Mouse (Mus musculus): ENCODE data around the gene Tmem108.

Tmem108 gene

DNA sequence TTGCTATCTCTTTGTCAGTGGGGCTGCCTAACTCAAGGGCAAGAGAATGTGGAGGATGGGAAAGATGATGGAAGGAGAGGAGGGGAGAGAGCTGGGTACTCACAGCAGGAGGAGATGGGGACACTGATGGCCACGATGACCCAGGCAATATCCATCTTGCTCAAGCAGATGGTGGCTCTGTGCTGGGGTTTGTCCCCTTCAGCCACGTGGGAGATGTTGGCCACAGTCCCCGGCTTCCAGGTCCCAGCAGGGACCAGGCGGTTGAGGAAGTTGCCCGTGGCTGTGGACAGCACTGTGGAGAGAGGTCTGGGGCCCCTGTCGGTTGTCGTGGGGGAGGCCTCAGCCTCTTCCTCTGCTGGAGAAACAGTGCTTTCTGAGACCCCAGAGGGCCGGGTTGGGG is 262.9 kb downstream of the Tmem108 start:
- DNase-seq (ENCODE audit: low read depth, low spot score): no peak

GRCm38 (mm10) chr9:103495391-103495790 is 266.2 kb downstream of the Tmem108 start:
- DNase-seq (ENCODE audit: low read depth, low spot score): no peak

GRCm38 (mm10) chr9:103494346-103495020 is 267.2 kb downstream of the Tmem108 start:
- peak; percentile 72 for DNase-seq (ENCODE audit: low read depth, low spot score)

GRCm38 (mm10) chr9:103491985-103492384 is 269.7 kb downstream of the Tmem108 start:
- no peak for DNase-seq (ENCODE audit: low read depth, low spot score)

DNA sequence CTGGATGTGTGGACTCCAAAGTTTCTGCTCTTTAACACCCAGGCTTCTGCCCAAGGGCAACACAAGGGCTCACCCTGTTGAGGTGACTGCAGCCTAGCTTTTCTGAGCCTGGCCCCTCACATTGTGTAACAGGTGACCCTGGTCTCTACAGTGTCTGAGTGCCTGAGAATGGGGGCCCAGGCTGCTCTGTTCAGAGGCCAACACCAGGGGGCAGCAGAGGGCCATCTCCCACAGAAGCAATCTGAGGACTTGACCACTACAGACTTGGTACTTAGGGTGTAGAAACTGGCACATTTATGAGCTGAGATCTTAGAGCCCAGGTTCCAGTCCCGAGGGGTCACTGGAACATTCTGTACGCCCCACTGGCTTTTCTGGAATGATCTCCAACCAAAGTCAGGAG is 271.2 kb downstream of the Tmem108 start:
- peak; percentile 80 for DNase-seq (ENCODE audit: low read depth, low spot score)

DNA sequence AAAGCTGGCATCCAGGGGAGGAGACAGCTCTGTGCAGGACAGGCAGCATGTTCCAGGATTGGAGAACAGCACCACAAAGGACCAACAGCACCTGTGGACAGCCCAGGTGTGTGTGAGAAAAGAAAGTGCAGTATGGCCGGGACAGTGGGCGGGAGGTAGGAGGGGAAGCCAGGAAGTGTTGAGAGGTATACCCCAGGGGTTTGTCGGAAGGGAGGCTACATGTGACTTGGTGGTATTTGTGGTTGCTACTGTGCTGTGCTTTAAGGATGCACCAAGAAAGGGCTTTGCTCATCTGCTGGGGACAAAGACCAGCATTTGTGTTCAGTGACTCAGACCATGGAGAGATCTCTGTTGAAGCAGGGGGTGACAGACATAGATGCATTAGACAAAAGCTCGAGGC is 271.8 kb downstream of the Tmem108 start:
- DNase-seq (ENCODE audit: low read depth, low spot score): no peak

DNA sequence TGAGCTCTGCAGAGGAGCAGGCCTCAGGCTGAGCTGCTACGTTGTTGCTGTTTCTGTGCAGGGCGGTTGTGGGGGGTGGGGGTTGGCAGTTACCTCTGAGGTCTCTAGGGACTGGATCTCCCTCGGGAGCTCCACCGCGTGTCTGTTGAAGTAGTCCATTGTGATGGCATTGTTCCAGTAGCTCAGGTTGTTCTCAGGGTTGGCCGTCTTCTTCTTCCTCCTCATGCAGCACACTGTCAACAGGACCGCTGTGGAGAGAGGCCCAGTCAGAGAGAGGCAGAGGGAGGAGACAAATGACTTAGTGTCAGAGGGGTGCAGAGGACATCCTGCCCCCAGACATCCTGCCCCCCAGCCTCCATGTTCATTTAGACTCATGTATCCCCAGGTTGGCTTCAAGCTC is 272.5 kb downstream of the Tmem108 start:
- DNase-seq (ENCODE audit: low read depth, low spot score): no peak

DNA sequence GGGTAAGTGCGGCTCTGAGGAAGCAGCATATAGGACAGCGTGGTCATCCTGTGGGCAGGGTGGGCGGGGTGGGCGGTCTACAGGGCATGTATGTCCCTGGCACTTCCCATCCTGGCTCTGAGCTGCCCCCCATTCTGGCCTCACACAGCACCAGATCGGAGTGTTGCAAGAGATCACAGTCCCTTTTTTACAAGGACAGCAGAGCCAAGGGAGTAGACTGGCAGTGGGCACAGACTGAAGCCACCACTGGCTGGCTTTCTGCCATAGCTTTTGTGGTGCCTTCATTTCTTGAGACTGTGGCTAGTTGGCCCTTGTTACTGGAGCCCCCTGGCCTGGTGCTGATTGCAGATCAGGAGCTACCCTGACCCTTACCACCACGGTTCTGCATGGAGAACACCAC is 275.4 kb downstream of the Tmem108 start:
- DNase-seq (ENCODE audit: low read depth, low spot score): no peak

- no peak for DNase-seq (ENCODE audit: low read depth, low spot score)
These were observed 276.0 kb downstream of the Tmem108 start for GRCm38 (mm10) chr9:103485606-103486005.

DNA sequence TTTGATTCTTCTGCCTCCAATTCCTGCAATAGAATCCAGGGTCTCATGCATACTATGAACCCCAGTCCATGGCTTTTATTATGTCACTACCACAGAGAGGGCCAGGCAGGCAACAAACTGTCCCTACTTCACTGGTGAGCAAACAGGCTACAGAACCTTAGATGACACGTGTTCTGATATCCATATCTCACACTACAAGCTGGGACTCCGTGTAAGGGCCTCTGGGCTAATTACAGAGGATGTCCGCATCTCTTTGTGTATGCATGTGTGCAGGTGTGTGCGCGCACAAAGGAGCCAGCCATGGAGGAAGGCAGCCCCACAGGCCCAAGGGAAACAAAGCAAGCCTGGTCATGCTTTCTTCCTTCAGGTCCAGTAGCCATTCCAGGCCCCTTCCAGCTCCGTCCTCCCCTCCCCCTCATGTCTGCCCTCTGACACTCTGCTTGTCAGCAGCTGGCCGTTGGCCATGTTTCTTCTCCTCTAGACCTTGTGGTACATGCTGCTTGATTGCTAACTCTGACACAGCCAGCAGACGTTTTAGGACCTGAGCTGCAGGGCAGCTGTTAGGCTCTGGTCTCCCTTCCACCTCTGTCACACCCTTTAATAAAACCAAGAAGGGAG is 280.9 kb downstream of the Tmem108 start:
- DNase-seq (ENCODE audit: low read depth, low spot score): peak; percentile 46

DNA sequence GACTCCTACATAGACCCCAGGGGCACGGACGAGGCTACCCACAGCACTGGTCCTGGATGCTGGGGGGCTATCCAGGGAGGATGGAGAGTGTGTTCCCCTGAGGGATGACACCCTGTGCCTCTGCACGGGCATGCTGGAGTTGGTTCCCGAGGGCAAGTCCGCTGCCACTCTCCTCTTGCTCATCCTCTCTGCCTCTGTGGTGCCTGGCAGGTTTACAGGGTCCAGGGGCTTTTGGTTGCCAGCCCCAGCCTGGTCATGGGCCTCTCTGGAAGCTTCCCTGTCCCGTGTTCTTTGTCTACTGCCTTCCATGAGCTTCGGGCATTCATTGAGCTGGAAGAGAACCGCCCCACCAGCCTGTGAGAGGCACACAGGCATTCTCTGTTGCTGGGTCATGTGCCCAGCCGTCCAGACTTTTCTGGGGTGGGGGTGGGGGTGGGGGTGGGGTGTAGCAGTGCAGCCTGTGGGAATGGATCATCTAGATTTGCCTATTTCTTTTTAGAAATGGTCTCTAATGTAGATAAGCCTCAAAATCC is 281.5 kb downstream of the Tmem108 start, which contains the start of gene Bfsp2:
Gene Bfsp2, minus strand, starts transcription at position 377 of the 533 bp plus-strand sequence.
- DNase-seq (ENCODE audit: low read depth, low spot score): no peak

DNA sequence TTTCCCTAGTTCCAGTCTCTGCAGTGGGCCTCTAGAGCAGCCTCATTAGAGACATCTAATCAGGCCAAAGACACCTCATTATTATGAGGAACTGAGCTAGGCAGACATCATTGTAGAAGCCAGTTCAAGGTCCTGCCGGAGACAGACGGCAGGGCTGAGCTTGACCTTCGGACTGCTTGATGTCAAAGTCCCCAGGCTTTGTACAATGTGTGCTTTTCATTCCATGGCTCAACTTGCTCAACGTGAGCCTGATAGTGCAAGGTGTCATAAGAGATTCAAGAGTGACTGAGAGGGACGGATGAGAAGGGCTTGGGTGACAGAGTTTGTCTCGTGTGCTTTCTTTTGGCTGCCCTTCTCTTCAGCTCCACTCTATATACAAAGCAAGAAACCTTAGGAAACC is 286.2 kb downstream of the Tmem108 start:
- no peak for DNase-seq (ENCODE audit: low read depth, low spot score)

DNA sequence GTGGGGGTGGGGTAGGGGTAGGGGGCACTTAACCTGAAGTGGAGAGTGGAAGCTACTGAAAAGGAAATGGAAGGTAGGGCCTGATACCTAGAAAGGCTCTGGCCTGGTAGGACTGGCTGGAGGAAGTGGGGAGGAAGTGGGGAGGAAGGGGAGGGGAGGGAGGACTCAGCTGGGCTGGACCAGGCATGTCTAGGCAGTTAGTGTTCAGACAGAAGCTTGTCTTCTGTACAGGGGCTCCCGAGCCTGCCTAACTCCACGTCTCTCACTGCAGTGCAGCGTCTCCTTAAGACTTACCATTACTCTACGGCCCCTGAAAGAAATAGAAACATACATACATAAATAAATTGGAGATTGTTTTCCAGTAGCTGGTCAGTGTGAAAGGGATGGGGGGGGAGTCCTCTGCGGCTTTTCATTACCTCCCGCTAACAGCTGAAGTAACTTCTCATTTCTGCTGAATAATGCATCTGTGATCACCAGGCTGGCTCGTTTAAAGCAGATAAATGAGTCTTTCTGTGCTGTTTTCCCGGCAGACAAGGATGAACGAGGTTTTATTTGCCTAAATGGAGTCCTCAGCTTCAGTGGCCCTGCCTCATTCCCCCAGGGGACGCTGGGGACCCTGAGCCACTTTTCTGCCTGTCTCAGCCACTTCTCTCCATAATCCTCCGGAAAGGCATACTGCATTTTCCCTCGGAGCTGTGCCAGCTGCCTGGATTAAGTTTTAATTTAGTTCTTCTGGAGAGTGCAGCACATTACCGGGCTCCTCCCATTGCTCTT is 287.5 kb downstream of the Tmem108 start:
- no peak for DNase-seq (ENCODE audit: low read depth, low spot score)

DNA sequence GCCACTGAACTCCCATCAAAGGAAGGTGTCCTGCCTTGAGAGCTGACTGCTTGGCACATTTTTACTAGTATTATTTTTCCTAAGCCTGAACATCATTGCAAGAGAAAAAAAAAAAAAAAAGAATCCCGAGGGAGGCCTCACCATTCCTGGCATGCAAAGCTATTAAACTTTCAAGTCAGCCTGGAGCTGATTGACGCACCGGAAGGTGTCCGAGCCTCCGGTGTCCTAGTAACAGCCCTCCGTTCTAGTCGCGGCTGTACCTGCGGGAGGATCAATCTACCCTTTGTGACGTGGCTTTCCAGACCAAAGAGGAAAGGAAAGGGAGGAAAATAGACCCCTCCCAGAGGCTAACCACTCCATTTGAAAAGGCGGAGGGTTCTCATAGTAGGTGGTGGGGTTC is 289.9 kb downstream of the Tmem108 start:
- no peak for DNase-seq (ENCODE audit: low read depth, low spot score)

GRCm38 (mm10) chr9:103469516-103469915 is 292.1 kb downstream of the Tmem108 start:
- no peak for DNase-seq (ENCODE audit: low read depth, low spot score)

GRCm38 (mm10) chr9:103468911-103469310 is 292.7 kb downstream of the Tmem108 start:
- DNase-seq (ENCODE audit: low read depth, low spot score): no peak

GRCm38 (mm10) chr9:103465711-103466220 is 295.9 kb downstream of the Tmem108 start:
- DNase-seq (ENCODE audit: low read depth, low spot score): no peak

- DNase-seq (ENCODE audit: low read depth, low spot score): no peak
These were observed 296.3 kb downstream of the Tmem108 start for GRCm38 (mm10) chr9:103465293-103465692.

DNA sequence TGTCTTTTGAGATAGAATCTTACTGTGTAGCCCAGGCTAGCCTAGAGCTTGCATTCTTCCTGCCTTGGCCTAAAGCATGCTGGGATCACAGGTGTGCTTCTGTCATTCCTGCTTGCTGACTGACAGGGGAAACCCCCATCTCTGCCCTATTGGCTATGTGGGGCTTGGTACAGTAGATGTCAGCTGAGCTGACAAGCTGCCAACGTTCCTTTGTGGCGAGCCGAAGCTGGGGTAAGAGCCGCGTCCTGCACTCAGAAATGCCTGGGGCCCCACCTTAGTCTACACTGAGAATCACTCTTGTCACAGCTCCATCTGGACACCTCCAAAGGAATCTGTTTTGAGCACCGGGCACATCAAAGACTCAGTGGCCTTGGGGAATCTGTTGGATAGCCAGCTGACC is 297.8 kb downstream of the Tmem108 start:
- DNase-seq (ENCODE audit: low read depth, low spot score): no peak

- no peak for DNase-seq (ENCODE audit: low read depth, low spot score)
These were observed 301.8 kb downstream of the Tmem108 start for GRCm38 (mm10) chr9:103459839-103460238.

DNA sequence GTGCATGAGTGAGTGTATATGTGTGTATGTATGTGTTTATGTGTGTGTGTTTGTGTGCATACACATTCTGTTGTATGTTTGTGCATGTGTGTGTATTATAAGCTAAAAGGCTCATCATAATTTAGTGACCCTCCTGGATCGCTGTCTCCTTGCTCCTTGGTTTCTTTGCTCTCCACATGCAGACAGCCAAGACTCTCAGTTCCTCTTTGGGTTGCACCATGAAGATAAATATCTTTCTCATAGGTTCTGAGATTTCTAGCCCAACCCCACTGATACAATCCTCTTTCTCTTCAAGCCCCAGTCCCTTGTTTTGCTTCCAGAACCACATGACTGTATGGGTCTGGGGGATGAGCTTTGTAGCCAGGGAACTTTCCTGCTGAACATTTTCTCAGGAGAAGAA is 302.3 kb downstream of the Tmem108 start:
- no peak for DNase-seq (ENCODE audit: low read depth, low spot score)

DNA sequence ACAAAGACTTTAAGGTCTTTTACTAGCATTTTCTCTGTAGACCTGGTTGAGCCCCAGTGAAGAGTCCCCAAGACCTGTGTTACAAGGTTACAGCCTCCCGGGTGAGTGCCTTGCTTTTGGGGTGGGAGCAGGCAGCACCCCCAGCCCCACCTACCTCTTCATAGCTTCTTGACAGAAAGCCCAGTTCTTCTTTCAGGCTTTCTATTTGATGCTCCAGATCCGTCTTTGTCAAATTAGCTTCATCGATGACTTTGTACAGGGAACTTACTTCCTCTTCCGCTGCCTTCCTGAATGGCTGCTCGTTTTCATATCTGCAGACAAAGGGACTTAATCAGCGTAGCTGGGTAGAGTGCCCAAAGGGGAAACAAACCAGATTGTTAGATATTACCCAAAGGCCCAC is 312.0 kb downstream of the Tmem108 start:
- no peak for DNase-seq (ENCODE audit: low read depth, low spot score)
